Mouse (Mus musculus): ENCODE measurements around the gene Clk1. TPM values are rescaled to one million over a fixed set of nuclear protein-coding genes. Genes with fewer than 3 reads are reported as not detected.
A peak's percentile ranks its signal among the peaks of the same experiment; 100 is the strongest.
"Not testable (repeated sequence)": the region's sequence is repeated elsewhere in the genome, so short reads cannot be mapped to it uniquely, and the experiment has no call there.

Clk1 gene
- total RNA-seq, 1 experiment from 2014 or later, result 168 TPM

DNA sequence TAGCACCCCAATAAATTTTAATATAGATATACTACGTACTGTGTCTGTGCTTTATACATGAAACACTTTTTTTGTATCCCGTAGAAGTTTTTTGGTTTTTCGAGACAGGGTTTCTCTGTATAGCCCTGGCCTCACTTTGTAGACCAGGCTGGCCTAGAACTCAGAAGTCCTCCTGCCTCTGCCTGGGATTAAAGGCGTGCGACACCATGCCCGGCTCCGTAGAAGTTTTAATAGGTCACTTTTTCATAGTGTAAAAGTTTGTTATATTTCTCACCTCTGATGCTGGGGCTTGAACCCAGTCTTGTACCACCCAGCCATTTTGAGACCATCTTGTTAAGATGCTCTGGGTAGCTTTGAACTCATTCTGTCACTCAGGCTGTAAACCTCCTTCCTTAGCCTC lies 16.5 kb downstream of the Clk1 start:
- DNase-seq, result no peak

- no peak for DNase-seq
Observed at GRCm38 (mm10) chr1:58403745-58404144, 20.1 kb downstream of the Clk1 start.

DNA sequence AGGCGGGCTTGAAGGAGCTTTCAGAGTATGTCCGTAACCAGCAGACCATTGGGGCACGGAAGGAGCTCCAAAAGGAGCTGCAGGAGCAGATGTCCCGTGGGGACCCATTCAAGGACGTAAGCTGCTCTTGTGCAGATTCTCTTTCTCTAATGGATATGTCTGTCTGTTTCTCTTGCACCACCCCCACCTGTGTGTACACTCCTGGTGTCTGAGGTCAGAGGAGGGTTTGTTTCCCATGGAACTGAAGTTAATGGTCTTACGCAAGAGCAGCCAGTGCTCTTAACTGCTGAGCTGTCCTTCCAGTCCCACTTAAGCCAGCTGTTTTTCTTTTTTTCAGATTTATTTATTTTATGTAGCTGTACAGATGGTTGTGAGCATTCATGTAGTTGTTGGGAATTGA lies 22.5 kb downstream of the Clk1 start:
- no peak for DNase-seq

GRCm38 (mm10) chr1:58397731-58398130 lies 26.1 kb downstream of the Clk1 start:
- DNase-seq, result no peak

DNA sequence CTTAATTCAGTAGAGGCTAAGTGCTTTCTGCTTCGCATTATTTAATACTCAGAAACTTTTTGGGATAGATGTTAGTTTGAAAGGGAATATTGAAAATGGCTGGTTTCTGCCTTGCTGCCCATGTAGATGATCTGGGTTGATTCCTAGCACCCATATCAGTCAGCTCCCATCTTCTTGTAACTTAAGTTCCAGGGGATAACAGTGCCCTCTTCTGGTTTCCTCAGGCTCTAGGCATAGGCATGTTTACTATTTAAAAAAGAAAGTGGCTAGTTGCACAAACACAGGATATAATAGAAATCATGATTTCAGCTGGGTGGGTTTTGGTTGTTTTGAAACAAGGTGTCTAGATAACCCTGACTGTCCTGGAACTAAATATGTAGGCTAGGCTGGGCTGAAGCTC lies 27.7 kb downstream of the Clk1 start:
- no peak for DNase-seq

DNA sequence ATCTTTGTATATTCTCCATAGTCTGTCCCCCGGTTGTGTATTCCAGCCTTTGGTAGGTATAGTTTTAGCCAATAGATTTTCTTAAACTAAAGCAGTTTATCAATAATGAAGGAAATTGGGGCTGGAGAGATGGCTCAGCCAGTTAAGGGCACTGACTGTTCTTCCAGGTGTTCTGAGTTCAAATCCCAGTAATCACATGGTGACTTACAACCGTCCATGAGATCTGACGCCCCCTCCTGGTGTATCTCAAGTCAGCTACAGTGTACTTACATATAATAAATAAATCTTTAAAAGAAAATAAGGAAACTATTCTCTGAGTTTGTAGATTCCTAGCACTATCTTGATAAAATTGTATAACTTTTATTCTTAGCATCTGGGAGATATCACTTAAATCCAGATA lies 28.5 kb downstream of the Clk1 start:
- DNase-seq, result no peak

DNA sequence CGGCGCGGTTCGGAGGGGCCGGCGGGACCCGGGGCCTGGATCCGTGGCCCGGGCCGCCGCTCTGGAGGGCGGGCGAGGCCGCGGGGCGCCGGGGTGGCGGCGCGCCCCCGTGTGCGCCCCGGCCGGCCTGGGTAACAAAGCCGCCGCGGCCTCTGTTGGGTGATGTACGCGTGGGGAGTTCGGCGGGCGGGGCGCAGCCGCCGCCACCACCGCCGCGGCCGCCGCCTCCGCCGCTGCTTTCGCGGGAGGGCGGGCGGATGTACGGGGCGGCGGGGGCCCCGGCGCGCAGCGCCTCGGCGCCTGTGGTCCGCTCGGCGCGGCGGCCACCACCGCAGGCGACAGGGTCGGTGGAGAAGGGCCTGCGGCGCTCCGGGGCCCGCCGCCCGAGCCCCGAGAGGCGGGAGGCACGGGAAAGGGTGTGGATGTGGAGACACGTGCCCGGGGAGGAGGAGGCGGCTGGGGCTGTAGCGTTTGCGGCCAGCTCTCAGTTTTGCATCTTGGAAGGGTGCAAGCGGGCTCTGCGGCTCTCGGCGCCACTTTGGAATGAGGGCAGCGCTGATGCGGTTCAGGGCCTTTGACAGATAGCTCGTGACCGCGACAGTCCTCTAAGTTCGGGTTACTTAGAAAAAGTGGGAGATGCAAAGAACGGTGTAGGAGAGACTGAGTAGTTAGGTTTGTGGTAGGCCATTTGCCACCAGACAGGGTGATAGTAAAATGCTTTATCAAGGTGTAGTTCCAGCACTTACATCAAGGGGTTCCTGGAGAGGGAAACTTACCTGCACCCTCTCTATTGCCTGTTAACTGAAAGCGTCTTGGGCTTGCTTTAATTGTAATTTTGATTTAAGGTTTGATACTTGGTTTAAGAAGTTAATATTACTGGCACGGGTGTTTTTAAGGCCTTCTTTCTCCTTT lies 30.3 kb downstream of the Clk1 start:
- DNase-seq, result peak; percentile 62

GRCm38 (mm10) chr1:58392652-58393283 lies 31.1 kb downstream of the Clk1 start, which contains the start of gene Bzw1:
Gene Bzw1, plus strand, starts transcription at chr1:58392898.
- peak; percentile 95 for DNase-seq

DNA sequence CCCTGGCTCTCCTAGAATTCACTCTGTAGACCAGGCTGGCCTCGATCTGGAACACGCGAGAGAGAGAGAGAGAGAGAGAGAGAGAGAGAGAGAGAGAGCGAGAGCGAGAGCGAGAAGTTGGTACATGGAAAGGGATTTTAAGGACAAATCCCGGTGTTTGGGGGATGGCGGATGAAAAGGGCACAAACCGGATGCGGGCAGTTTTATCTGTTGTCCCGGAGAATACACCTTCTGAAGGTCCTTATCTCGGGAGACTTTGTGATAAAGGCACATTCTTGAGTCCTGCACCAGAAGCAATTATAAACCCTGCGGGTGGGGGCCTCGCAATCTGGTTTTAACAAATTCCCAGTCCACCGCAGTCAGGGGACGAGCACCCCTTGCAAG lies 31.6 kb downstream of the Clk1 start:
- no peak for DNase-seq

- DNase-seq, result no peak
Observed at GRCm38 (mm10) chr1:58391421-58392267, 32.2 kb downstream of the Clk1 start.

DNA sequence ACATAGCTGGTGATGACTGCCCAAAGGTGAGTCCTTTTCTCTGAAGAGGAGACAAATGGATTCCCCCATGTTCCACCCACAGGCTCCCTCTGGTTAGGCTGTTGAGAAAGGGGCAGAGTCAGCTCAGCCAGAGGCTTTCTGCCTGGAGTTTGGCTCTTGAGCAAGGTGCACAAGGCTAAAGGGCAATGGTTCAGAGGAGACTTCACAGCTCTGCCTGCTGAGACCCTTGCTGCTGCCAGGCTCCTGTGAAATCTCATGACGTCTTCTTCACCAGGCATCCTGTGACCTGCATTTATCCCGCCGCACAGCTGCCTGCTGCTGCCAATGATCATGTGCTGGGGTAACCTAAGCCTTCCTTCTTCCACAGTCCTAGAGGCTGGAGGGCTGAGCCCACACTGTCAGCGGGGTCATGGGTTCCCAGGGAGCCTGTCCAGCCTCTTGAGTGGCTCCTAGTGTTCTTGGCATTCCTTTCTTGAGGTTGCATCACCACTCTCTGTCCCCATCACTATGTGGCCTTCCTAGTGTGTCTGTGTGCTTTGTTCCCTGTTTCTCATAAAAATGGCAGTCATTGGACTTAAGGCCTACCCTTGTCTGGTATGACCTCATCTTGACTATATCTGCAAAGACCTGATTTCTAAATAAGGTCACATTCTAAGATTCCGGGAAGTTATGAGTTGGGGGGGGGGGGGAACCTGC lies 41.1 kb downstream of the Clk1 start:
- no peak for DNase-seq

- no peak for DNase-seq
Observed at GRCm38 (mm10) chr1:58375574-58376147, 48.2 kb downstream of the Clk1 start.

DNA sequence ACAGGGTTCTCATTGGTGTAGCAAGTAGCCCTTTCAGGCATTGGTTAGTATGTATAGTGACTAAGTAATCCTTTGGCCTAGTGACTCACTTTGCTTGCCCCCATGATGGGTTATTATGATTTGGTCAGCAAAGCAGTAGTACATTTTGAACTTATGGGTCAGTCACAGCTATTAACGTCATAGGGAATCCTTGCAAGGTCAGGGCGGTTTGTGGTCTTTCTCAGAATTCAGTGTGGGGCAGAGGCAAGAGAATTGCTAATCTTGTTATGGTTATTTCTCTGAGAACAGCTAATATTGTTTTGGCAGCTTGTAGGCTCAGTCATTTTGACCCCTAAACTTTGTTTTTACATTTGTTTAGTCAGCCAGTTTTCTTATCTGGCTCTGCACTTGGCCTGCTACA lies 49.6 kb downstream of the Clk1 start:
- not testable (repeated sequence) for DNase-seq

DNA sequence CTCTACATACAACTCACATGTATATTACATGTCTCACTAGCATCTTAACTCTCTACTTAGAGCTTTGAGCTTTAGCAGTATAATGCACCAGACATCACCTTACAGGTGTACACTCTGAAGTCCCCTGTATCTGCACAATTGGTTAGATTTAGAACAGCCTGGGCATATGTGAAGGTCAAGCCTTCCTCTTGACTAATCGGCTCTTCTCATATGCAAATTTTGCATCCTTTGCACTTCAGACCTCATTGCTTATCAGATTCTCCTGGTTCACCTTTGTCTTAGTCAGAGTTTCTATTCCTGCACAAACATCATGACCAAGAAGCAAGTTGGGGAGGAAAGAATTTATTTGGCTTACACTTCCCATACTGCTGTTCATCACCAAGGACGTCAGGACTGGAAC lies 54.1 kb downstream of the Clk1 start:
- DNase-seq, result no peak

DNA sequence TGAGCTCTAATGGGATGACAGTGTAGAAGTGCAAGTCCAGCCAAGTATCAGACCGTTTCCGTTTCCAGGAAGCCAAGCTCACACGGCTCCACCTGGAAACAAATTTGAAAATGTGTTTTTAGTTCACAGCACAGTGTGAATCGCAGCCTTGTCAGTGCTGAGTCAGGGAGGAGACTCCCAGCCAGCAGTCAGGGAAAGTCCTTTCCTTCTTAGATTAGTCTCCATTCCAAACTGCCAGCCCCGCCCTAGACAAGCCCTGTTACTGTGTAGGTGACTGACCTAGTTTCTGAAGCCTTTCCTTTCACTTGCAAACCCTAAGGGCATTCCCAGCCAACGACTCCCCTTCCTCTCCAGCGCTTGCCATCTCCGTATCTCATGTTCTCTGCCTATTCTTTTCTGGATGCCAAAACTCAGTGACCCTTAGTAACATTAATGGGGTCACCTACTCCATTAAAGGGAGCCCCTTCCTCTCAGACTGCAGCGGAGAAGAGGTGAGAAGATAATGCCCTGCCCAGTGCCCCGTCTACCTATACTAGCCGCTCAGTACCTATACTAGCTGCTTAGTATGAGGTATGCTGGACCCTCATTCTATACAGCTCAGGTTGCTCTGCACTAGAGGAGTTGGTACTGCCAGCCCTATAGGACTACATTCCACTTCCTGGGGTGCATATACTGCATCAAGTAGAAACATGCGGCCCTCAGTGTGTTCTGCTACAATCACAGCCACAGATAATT lies 57.0 kb downstream of the Clk1 start:
- no peak for DNase-seq

DNA sequence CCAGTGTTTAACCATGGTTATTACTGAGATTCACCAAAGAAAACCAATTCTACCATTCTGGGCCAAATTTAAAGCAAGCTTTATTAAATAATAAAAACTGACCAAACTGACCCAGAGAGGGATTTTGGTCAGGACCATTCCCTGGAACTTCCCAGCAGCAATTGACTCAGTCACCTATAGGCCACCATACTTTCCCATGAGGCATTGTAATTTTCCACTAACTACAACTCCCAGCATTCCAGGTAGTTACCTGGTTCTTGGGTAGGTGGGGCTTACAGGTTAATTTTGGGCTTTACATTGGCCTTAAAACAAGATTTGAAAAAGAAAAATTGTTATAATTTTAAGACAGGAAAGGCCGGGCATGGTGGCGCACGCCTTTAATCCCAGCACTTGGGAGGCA lies 58.0 kb downstream of the Clk1 start:
- DNase-seq, result no peak

GRCm38 (mm10) chr1:58364551-58364950 lies 59.3 kb downstream of the Clk1 start:
- DNase-seq, result no peak

DNA sequence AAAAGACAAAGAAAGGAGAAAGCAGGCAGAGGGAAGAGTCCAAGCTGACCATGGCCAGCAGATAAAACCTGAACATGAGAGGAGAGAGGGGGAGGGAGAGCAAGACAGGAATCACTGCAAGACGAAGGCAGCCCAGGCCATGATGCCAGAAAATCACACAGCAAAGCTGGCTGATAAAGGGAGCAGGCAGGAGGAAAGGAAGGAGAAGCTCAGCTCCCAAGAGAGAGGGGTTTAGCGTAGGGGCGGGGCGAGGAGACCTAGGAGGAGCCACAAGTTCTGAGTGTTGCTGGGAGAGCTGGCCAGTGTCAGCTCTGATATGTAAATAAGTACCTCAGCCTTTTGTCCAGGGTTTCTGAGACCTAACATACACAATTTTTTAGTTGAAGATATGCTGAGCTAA lies 61.6 kb downstream of the Clk1 start:
- no peak for DNase-seq
